Mouse (Mus musculus): ENCODE measurements around the gene Fuca2. TPM values are rescaled to one million over a fixed set of nuclear protein-coding genes. Genes with fewer than 3 reads are reported as not detected.

The Fuca2 gene
- polyA plus RNA-seq, 1 experiment from 2014 or later: 81.9 TPM

Other genes with a start within 250 kb of the Fuca2 start
- 28.1 and 30.6 TPM in 2 replicates for gene Phactr2, start 25.1 kb upstream of the Fuca2 start, polyA plus RNA-seq (2015; fragmentation: Nextera tagmentation; extraction: Ambion mirVana)
- gene Adat2, start 53.4 kb downstream of the Fuca2 start, polyA plus RNA-seq (2015; fragmentation: Nextera tagmentation; extraction: Ambion mirVana): 4.7 and 5.4 TPM in 2 replicates
- 24.8 and 25.5 TPM in 2 replicates for gene Pex3, start 53.6 kb downstream of the Fuca2 start, polyA plus RNA-seq (2015; fragmentation: Nextera tagmentation; extraction: Ambion mirVana)